In the genomic region with DNA sequence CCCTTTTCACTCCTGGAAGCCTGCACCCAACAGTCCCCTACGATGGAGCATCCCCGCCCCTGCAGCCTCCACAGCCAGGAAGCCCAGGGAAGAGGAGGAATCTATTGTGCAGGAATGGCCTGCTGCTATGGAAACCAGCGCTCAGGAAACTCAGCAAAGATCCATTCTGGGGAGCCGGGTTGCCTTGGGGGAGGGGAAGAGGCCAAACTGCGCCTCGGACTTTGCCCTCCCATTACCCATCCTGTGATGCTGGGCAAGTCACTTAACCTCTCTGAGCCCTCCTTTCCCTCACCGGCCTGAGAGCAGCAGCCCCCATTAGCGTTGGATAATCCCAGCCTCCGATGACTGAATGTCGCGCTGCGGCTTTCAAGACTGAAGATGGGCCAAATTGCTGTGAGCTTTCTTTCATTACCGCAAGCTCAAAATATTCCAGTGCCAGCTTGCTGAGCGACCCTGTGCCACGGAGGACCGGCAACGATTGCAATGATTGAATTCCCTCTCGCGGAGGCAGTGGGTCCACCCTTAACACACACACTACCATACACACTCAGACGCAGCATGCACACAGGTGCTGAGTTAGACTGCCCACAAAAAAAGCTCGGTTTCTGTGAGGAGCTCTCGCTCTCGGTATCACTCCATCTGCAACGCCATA, we compare ENCODE assay signal across 8 mouse cellular contexts. TPM values are rescaled to one million over a fixed set of nuclear protein-coding genes. Genes with fewer than 3 reads are reported as not detected.
DNase-seq lines count a peak whose midpoint lies in the region; ATAC-seq and TF ChIP-seq lines count a peak whose summit lies in the region.

No protein-coding gene starts in this region.

- no peak overlapping the region for H3K9ac ChIP-seq in kidney, postnatal 0 days (ENCODE audit: low read depth, low read length)
- no peak overlapping the region for H3K9ac ChIP-seq in embryonic facial prominence, embryonic 15.5 days
- peak overlapping the region; percentile 43 for H3K9ac ChIP-seq in midbrain, embryonic 11.5 days (ENCODE audit: low read length)

- no peak overlapping the region for H3K27ac ChIP-seq in kidney, postnatal 0 days
- no peak overlapping the region for H3K27ac ChIP-seq in embryonic facial prominence, embryonic 15.5 days (replicated peaks)
- no peak overlapping the region for H3K27ac ChIP-seq in midbrain, embryonic 11.5 days (ENCODE audit: low read depth, low read length)

- no peak overlapping the region for H3K4me3 ChIP-seq in kidney, postnatal 0 days (replicated peaks; ENCODE audit: low read depth, low read length)
- no peak overlapping the region; the same call in 1 of the 2 replicates for H3K4me3 ChIP-seq in embryonic facial prominence, embryonic 15.5 days (replicated peaks)
- peak overlapping the region; percentile 26 for H3K4me3 ChIP-seq in midbrain, embryonic 11.5 days (ENCODE audit: low read depth, low read length)

- H3K36me3 ChIP-seq in kidney, postnatal 0 days (ENCODE audit: insufficient read depth, low read length), result no peaks in the 10 kb centered on the region
- no peaks in the 10 kb centered on the region for H3K36me3 ChIP-seq in embryonic facial prominence, embryonic 15.5 days
- H3K36me3 ChIP-seq in midbrain, embryonic 11.5 days (ENCODE audit: control insufficient read depth, insufficient read depth, low read length), result no peaks in the 10 kb centered on the region

- 0 out of 2 replicates have a peak, but pooled peaks cover 6% of the 10 kb centered on the region for H3K4me1 ChIP-seq in kidney, postnatal 0 days (replicated peaks; ENCODE audit: insufficient read depth, low read length)
- H3K4me1 ChIP-seq in embryonic facial prominence, embryonic 15.5 days, result peaks cover 11% of the 10 kb centered on the region
- H3K4me1 ChIP-seq in midbrain, embryonic 11.5 days (ENCODE audit: control insufficient read depth, insufficient read depth, low read length), result peaks cover 15% of the 10 kb centered on the region

- H3K4me2 ChIP-seq in kidney, postnatal 0 days (ENCODE audit: low read length), result peak overlapping the region; percentile 37
- peak overlapping the region; percentile 44 for H3K4me2 ChIP-seq in embryonic facial prominence, embryonic 15.5 days (replicated peaks)
- H3K4me2 ChIP-seq in midbrain, embryonic 11.5 days, result peak overlapping the region; percentile 58

- no peaks in the 10 kb centered on the region for H3K27me3 ChIP-seq in kidney, postnatal 0 days (ENCODE audit: insufficient read depth, low read length)
- peaks cover 16% of the 10 kb centered on the region for H3K27me3 ChIP-seq in embryonic facial prominence, embryonic 15.5 days
- peaks cover 2% of the 10 kb centered on the region; the same call in 1 of the 2 replicates for H3K27me3 ChIP-seq in midbrain, embryonic 11.5 days (ENCODE audit: control insufficient read depth, insufficient read depth, low read length)

- 13% methylated on average over 24 of the region's 24 CpGs for WGBS in kidney, postnatal 0 days
- WGBS in embryonic facial prominence, embryonic 15.5 days, result 7% methylated on average over 24 of the region's 24 CpGs
- WGBS in midbrain, embryonic 11.5 days, result 6% methylated on average over 24 of the region's 24 CpGs

- DNase-seq in kidney, postnatal 0 days (ENCODE audit: low spot score), result peak; percentile 28
- no peak for DNase-seq in kidney, adult 8-10 months
- DNase-seq in kidney, postnatal 4 days, result peak; percentile 38 to 56
- peak; percentile 93 for DNase-seq in midbrain, embryonic 11.5 days (ENCODE audit: low spot score, missing footprints)
- DNase-seq in yolk sac, embryonic 10.5 days (ENCODE audit: low spot score), result peak; percentile 11
- DNase-seq in lung, postnatal 25 days (ENCODE audit: low spot score), result no peak
- no peak for DNase-seq in urinary bladder, postnatal 10 days (ENCODE audit: low spot score)

- no peak for ATAC-seq in kidney, postnatal 0 days (replicated peaks; ENCODE audit: low FRiP score, low read depth)
- ATAC-seq in embryonic facial prominence, embryonic 15.5 days (ENCODE audit: insufficient number of reproducible peaks, low FRiP score, low TSS enrichment, low read depth), result no peak
- peak; percentile 90 for ATAC-seq in midbrain, embryonic 11.5 days (ENCODE audit: low FRiP score)

- TF ChIP-seq CTCF in kidney, postnatal 0 days (IDR thresholded peaks at IDR 0.05; ENCODE audit: low read depth), result no peak

- no peaks in the 10 kb centered on the region for H3K9me3 ChIP-seq in kidney, postnatal 0 days (replicated peaks; ENCODE audit: low read length)
- H3K9me3 ChIP-seq in embryonic facial prominence, embryonic 15.5 days (replicated peaks), result no peaks in the 10 kb centered on the region
- H3K9me3 ChIP-seq in midbrain, embryonic 11.5 days (ENCODE audit: control insufficient read depth, low read length), result no peaks in the 10 kb centered on the region

RNA-seq across cellular contexts. Expression of a gene that starts 18.1 kb away (rescaled TPM):
- 22.5 and 25.5 TPM in 2 replicates for polyA plus RNA-seq in kidney, postnatal 0 days (2015; fragmentation: Nextera tagmentation; extraction: Ambion mirVana)
- polyA plus RNA-seq in embryonic facial prominence, embryonic 15.5 days (2015; fragmentation: Nextera tagmentation; extraction: Ambion mirVana), result 30.9 and 32.8 TPM in 2 replicates
- polyA plus RNA-seq in midbrain, embryonic 11.5 days (2014; fragmentation: Nextera tagmentation; extraction: Ambion mirVana), result 16.0 and 17.9 TPM in 2 replicates

RNA-seq across cellular contexts. Expression of a gene that starts 38.1 kb away (rescaled TPM):
- polyA plus RNA-seq in kidney, postnatal 0 days (2015; fragmentation: Nextera tagmentation; extraction: Ambion mirVana), result not detected in 2 replicates
- polyA plus RNA-seq in embryonic facial prominence, embryonic 15.5 days (2015; fragmentation: Nextera tagmentation; extraction: Ambion mirVana), result 0.19 and 0.22 TPM in 2 replicates
- polyA plus RNA-seq in midbrain, embryonic 11.5 days (2014; fragmentation: Nextera tagmentation; extraction: Ambion mirVana), result 0.10 TPM in 1 of 2 replicates, not detected in the other

Comparison
In these comparisons a context has a peak if more than half of its experiments do, and no peak if none do; other contexts are left out.
1. DNase-seq: peak in kidney, postnatal 0 days (single experiment), kidney, postnatal 4 days (2 of 2), midbrain, embryonic 11.5 days (single experiment) and yolk sac, embryonic 10.5 days (single experiment); none in kidney, adult 8-10 months (0 of 2), lung, postnatal 25 days (single experiment) and urinary bladder, postnatal 10 days (single experiment).
2. Peak in every context shown above with its lines, with median percentiles within 50 percentile points of each other: H3K4me2 ChIP-seq.